Mouse (Mus musculus) neural tube, embryonic 14.5 days (tissue): ENCODE measurements around the gene Scgb3a1. TPM values are rescaled to one million over a fixed set of nuclear protein-coding genes. Genes with fewer than 3 reads are reported as not detected.

ENCODE experiments used
- ATAC-seq: fragments of 200-750 bp; cut with Nextera tagmentation; 2 replicates; pipeline ENCODE4 v1.8.0; 2017; ENCODE audit warnings: low read depth, mild to moderate bottlenecking, moderate TSS enrichment, moderate library complexity
- H3K27ac ChIP-seq: fragments of 300-500 bp; sonication (generic); 2 replicates; pipeline ENCODE4 v1.5.1; 2014; ENCODE audit warnings: low read depth, mild to moderate bottlenecking, control low read depth, low read length, moderate library complexity, mixed read lengths
- H3K27me3 ChIP-seq: fragments of 300-500 bp; sonication (generic); 2 replicates; pipeline ENCODE4 v1.6.1; 2014; ENCODE audit warnings: low read length; ENCODE audit not compliant: control insufficient read depth, insufficient read depth
- H3K36me3 ChIP-seq: fragments of 300-500 bp; sonication (generic); 2 replicates; pipeline ENCODE4 v1.6.1; 2014; ENCODE audit warnings: low read length, mixed read lengths; ENCODE audit not compliant: control insufficient read depth, insufficient read depth
- H3K4me1 ChIP-seq: fragments of 300-500 bp; sonication (generic); 2 replicates; pipeline ENCODE4 v1.6.1; 2014; ENCODE audit warnings: low read length; ENCODE audit not compliant: control insufficient read depth, insufficient read depth
- H3K4me2 ChIP-seq: fragments of 300-500 bp; sonication (generic); 2 replicates; pipeline ENCODE4 v1.6.1; 2014; ENCODE audit warnings: mild to moderate bottlenecking, low read depth, low read length, control low read depth
- H3K4me3 ChIP-seq: fragments of 300-500 bp; sonication (generic); 2 replicates; pipeline ENCODE4 v1.5.1; 2014; ENCODE audit warnings: low read depth, low read length, control low read depth, mixed read lengths
- H3K9ac ChIP-seq: fragments of 300-500 bp; sonication (generic); replicated peaks from 2 replicates; pipeline ENCODE4 v1.6.1; 2014; ENCODE audit warnings: low read depth, mild to moderate bottlenecking, control low read depth, low read length, mixed read lengths
- H3K9me3 ChIP-seq: fragments of 300-500 bp; sonication (generic); 2 replicates; pipeline ENCODE4 v1.6.1; 2016; ENCODE audit warnings: low read length; ENCODE audit not compliant: control insufficient read depth
- WGBS: fragments of 180-500 bp; shearing (Covaris S2); extraction: QIAGEN DNeasy Blood & Tissue Kit; methylation state at CpG from one replicate; pipeline ENCODE4 v1.1.7; 2014; 5-methylcytosine and 5-hydroxymethylcytosine counted together
- polyA plus RNA-seq: library from polyadenylated mRNA; unstranded; fragments of >200 nt; fragmentation: Nextera tagmentation; extraction: Ambion mirVana; gene quantifications from 2 replicates; pipeline ENCODE4 v1.2.1, GENCODE M21; 2014

Gene Scgb3a1
- polyA plus RNA-seq, 1 experiment from 2014 or later: not detected

DNA sequence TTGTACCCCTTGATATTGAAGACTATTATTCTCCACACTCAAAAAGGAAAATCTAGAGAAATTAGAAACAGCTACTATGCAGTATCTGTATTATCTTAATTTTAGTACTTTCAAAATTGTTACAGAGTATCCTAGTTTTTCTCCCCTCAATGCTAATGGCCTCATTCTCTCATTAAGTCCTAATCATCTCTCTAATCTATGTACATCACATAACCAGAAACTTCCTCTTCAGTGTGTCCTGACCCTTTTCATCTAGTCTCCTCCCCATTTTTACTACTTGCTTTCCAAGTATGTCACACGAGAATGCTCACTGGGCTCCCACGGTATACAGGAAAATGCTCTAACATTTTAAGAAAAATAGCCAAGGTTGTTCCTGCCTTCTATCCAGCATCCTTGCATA is 44.4 kb downstream of the Scgb3a1 start:
- H3K4me2 ChIP-seq: no peak overlapping the region
- H3K27me3 ChIP-seq: peaks cover 4% of the 10 kb centered on the region; the same call in 1 of the 2 replicates
- H3K27ac ChIP-seq: no peak overlapping the region
- ATAC-seq: no peak
- 85% methylated on average over 2 of the region's 2 CpGs for WGBS
- no peaks in the 10 kb centered on the region for H3K9me3 ChIP-seq
- H3K4me3 ChIP-seq: no peak overlapping the region
- H3K9ac ChIP-seq: no peak overlapping the region
- peaks cover 14% of the 10 kb centered on the region for H3K4me1 ChIP-seq
- peaks cover 3% of the 10 kb centered on the region; the same call in 1 of the 2 replicates for H3K36me3 ChIP-seq

DNA sequence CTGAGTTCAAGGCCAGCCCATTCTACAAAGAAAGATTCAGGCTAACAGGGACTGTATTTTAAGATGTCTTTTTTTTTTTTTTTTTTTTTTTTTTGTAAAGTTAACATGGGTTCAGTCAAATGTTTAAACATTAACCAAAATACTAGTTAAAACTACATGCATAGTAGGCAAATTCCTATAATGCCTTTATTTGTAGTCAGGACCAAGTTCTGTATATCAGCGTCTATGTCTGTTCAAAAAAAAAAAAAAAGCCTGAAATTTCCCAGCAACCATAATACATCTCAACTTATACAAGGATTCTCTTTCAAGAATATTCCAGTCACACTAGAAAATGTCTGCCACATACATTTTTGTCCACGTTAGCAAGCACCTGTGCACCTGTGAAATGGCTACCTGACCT is 47.3 kb downstream of the Scgb3a1 start:
- WGBS: 74% methylated on average over 2 of the region's 2 CpGs
- Histone ChIP-seq H3K9ac (no peak overlapping the region), H3K27ac (no peak overlapping the region), H3K4me3 (peak overlapping the region; percentile 96), H3K36me3 (peaks cover 3% of the 10 kb centered on the region; the same call in 1 of the 2 replicates), H3K27me3 (peaks cover 4% of the 10 kb centered on the region; the same call in 1 of the 2 replicates), H3K4me1 (peaks cover 20% of the 10 kb centered on the region), H3K4me2 (peak overlapping the region; percentile 62), H3K9me3 (no peaks in the 10 kb centered on the region)
- ATAC-seq: no peak

- H3K4me3 ChIP-seq: peak overlapping the region; percentile 96
- ATAC-seq: peak; percentile 76
- H3K9me3 ChIP-seq: no peaks in the 10 kb centered on the region
- no peaks in the 10 kb centered on the region for H3K36me3 ChIP-seq
- peaks cover 20% of the 10 kb centered on the region for H3K4me1 ChIP-seq
- H3K27me3 ChIP-seq: peaks cover 4% of the 10 kb centered on the region; the same call in 1 of the 2 replicates
- H3K27ac ChIP-seq: peak overlapping the region; percentile 95
- WGBS: under 1% methylated on average over 55 of the region's 70 CpGs
- H3K4me2 ChIP-seq: peak overlapping the region; percentile 62
- H3K9ac ChIP-seq: peak overlapping the region; percentile 97
Measured at GRCm38 (mm10) chr11:49711981-49712554, 48.7 kb downstream of the Scgb3a1 start.

DNA sequence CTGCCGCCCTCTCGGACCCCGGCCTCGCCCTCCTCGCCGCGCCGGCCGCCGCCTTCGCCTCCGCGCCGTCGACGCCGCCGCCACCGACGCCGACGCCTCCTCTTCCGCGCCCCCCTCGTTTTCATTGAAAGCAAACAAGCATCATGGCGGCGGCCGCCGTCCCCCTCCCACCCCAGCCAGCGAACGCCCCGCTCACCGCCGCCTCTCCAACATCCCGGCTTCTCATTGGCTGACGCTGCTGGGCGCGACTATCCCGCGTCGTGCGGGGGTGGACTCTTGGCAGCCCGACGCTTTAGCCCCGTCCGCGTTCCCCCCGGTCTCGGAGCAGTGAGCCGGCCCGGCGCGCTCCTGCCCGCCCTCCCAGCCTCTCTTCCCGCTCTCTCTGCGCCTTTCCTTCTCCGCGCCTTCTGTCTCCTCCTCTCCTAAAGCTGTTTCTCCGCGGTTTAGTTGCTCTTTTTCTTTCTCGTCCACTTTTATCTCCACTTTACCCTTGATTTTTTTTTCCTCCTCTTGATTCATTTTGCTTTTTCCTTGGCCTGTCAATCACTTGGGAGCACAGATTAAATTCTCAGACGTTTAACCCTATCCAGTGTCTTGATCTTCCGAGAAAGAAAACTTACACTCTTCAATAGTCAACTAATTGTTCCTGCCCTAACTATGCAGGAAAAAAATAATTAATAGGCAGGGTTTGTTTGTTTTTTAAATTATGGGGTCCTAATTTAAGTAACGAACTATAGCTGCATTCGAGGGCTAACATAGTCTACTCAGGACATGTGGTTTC is 49.3 kb downstream of the Scgb3a1 start, which contains the start of gene Cnot6:
Cnot6 (minus strand) TSS at position 169 of the 781 bp plus-strand sequence.
- peaks cover 20% of the 10 kb centered on the region for H3K4me1 ChIP-seq
- no peaks in the 10 kb centered on the region for H3K9me3 ChIP-seq
- peak within 1 kb of the TSS; percentile 83 for H3K4me2 ChIP-seq
- 1% methylated on average over 55 of the region's 65 CpGs for WGBS
- H3K27ac ChIP-seq: peak within 1 kb of the TSS; percentile 95
- peak within 1 kb of the TSS; percentile 97 for H3K9ac ChIP-seq
- peak within 1 kb of the TSS; percentile 96 for H3K4me3 ChIP-seq
- H3K36me3 ChIP-seq: no peaks in the 10 kb centered on the region
- peaks cover 4% of the 10 kb centered on the region; the same call in 1 of the 2 replicates for H3K27me3 ChIP-seq
- ATAC-seq: peak; percentile 98

- WGBS: 31% methylated on average over 20 of the region's 20 CpGs
- peak overlapping the region; percentile 22; the same call in 1 of the 2 replicates for H3K9ac ChIP-seq
Measured at GRCm38 (mm10) chr11:49713336-49714334, 50.2 kb downstream of the Scgb3a1 start.

More at GRCm38 (mm10) chr11:49713336-49714334, 50.2 kb downstream of the Scgb3a1 start:
- Histone ChIP-seq H3K27ac (peak overlapping the region; percentile 52), H3K4me1 (peaks cover 20% of the 10 kb centered on the region), H3K9me3 (no peaks in the 10 kb centered on the region), H3K4me3 (peak overlapping the region; percentile 96), H3K27me3 (peaks cover 4% of the 10 kb centered on the region; the same call in 1 of the 2 replicates), H3K36me3 (no peaks in the 10 kb centered on the region), H3K4me2 (peak overlapping the region; percentile 83)
- ATAC-seq: peak; percentile 23

Other genes starting within 250 kb of the Scgb3a1 start
- gene Olfr1389, start 240.5 kb upstream of the Scgb3a1 start, polyA plus RNA-seq: not detected in 2 replicates
- 0.15 TPM in 1 of 2 replicates, not detected in the other for gene Olfr1388, start 227.0 kb upstream of the Scgb3a1 start, polyA plus RNA-seq
- not detected in 2 replicates for gene Olfr1387, start 208.3 kb upstream of the Scgb3a1 start, polyA plus RNA-seq
- gene Olfr1386, start 198.6 kb upstream of the Scgb3a1 start, polyA plus RNA-seq: not detected in 2 replicates
- not detected in 2 replicates for gene Olfr1385, start 174.5 kb upstream of the Scgb3a1 start, polyA plus RNA-seq
- gene Olfr1384, start 156.9 kb upstream of the Scgb3a1 start, polyA plus RNA-seq: not detected in 2 replicates
- gene Olfr1383, start 144.0 kb upstream of the Scgb3a1 start, polyA plus RNA-seq: not detected in 2 replicates
- gene Olfr1382, start 135.4 kb upstream of the Scgb3a1 start, polyA plus RNA-seq: not detected in 2 replicates
- gene Olfr1381, start 120.2 kb upstream of the Scgb3a1 start, polyA plus RNA-seq: 0.05 TPM in 1 of 2 replicates, not detected in the other
- gene Olfr1380, start 106.7 kb upstream of the Scgb3a1 start, polyA plus RNA-seq: not detected in 2 replicates
- gene Flt4, start 54.3 kb upstream of the Scgb3a1 start, polyA plus RNA-seq: 1.5 and 2.3 TPM in 2 replicates
- 38.6 and 45.7 TPM in 2 replicates for gene Cnot6, start 49.1 kb downstream of the Scgb3a1 start, polyA plus RNA-seq
- gene Gfpt2, start 130.6 kb downstream of the Scgb3a1 start, polyA plus RNA-seq: 3.6 and 4.9 TPM in 2 replicates
- gene Mapk9, start 183.1 kb downstream of the Scgb3a1 start, polyA plus RNA-seq: 92.3 and 93.2 TPM in 2 replicates
- gene Rasgef1c, start 238.2 kb downstream of the Scgb3a1 start, polyA plus RNA-seq: 26.1 and 39.1 TPM in 2 replicates